Mouse (Mus musculus) kidney, embryonic 14.5 days (tissue): ENCODE results near the gene Lipk. TPM values are rescaled to one million over a fixed set of nuclear protein-coding genes. Genes with fewer than 3 reads are reported as not detected.

Experiments
- ATAC-seq: fragments of 200-750 bp; cut with Nextera tagmentation; 2 replicates; pipeline ENCODE4 v1.8.0; 2017; ENCODE audit warnings: moderate number of reproducible peaks, mild to moderate bottlenecking, moderate TSS enrichment, moderate library complexity; ENCODE audit not compliant: low FRiP score, low TSS enrichment
- H3K27ac ChIP-seq: fragments of 300-500 bp; sonication (generic); 2 replicates; pipeline ENCODE4 v1.5.1; 2014; ENCODE audit warnings: low read depth, mild to moderate bottlenecking, low read length, moderate library complexity, mixed read lengths
- H3K27me3 ChIP-seq: fragments of 300-500 bp; sonication (generic); 2 replicates; pipeline ENCODE4 v1.6.1; 2014; ENCODE audit warnings: mild to moderate bottlenecking, low read length; ENCODE audit not compliant: control insufficient read depth, insufficient read depth
- H3K36me3 ChIP-seq: fragments of 300-500 bp; sonication (generic); 2 replicates; pipeline ENCODE4 v1.6.1; 2014; ENCODE audit warnings: low read length, mixed read lengths; ENCODE audit not compliant: control insufficient read depth, insufficient read depth
- H3K4me1 ChIP-seq: fragments of 300-500 bp; sonication (generic); 2 replicates; pipeline ENCODE4 v1.6.1; 2014; ENCODE audit warnings: low read length, mixed read lengths; ENCODE audit not compliant: control insufficient read depth, insufficient read depth
- H3K4me2 ChIP-seq: fragments of 300-500 bp; sonication (generic); replicated peaks from 2 replicates; pipeline ENCODE4 v1.6.1; 2014; ENCODE audit warnings: low read depth, mild to moderate bottlenecking, low read length
- H3K4me3 ChIP-seq: fragments of 300-500 bp; sonication (generic); 2 replicates; pipeline ENCODE4 v1.5.1; 2014; ENCODE audit warnings: mild to moderate bottlenecking, low read length
- H3K9ac ChIP-seq: fragments of 300-500 bp; sonication (generic); 2 replicates; pipeline ENCODE4 v1.6.1; 2014; ENCODE audit warnings: low read depth, mild to moderate bottlenecking, low read length, moderate library complexity
- H3K9me3 ChIP-seq: fragments of 300-500 bp; sonication (generic); 2 replicates; pipeline ENCODE4 v1.6.1; 2016; ENCODE audit warnings: low read length; ENCODE audit not compliant: control insufficient read depth
- WGBS: fragments of 180-500 bp; shearing (Covaris S2); extraction: QIAGEN DNeasy Blood & Tissue Kit; methylation state at CpG from one replicate; pipeline ENCODE4 v1.1.7; 2014; 5-methylcytosine and 5-hydroxymethylcytosine counted together
- polyA plus RNA-seq: library from polyadenylated mRNA; unstranded; fragments of >200 nt; fragmentation: Nextera tagmentation; extraction: Ambion mirVana; gene quantifications from 2 replicates; pipeline ENCODE4 v1.2.1, GENCODE M21; 2014

Gene Lipk
- polyA plus RNA-seq = not detected in 2 replicates

DNA sequence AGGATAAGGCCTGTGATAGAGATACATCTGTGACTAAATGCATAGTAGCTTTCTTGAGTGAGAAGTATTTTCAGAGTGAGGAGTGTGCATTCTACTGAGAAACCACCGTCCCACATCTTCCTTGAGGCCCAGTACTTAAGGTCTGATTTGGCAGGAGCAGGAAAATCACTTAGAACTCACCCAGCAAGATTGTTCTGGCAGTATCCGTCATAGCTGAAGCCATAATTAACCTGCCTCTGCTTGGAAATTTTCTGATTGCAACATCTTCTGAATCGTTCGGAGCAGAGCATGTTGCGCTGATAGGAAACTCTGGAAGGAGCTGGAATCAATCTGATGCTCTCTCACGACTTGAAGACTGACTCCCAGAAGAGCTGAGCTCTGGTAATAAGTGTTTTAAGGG lies at the start of gene Lipk:
TSS of gene Lipk (plus strand) at position 289 of the 400 bp plus-strand sequence.
- 88% methylated on average over 6 of the region's 6 CpGs for WGBS
- Histone ChIP-seq H3K4me2 (no peak within 1 kb of the TSS), H3K4me3 (no peak within 1 kb of the TSS), H3K27me3 (no peaks in the 10 kb centered on the region), H3K27ac (no peak within 1 kb of the TSS), H3K4me1 (no peaks in the 10 kb centered on the region), H3K36me3 (no peaks in the 10 kb centered on the region), H3K9ac (no peak within 1 kb of the TSS), H3K9me3 (no peaks in the 10 kb centered on the region)
- ATAC-seq = no peak

GRCm38 (mm10) chr19:33960887-33961286 lies 47.2 kb upstream of the Lipk start, which contains the start of gene Lipf:
Gene Lipf, plus strand, starts transcription at chr19:33961187.
- H3K4me3 ChIP-seq = no peak within 1 kb of the TSS
- H3K4me2 ChIP-seq = no peak within 1 kb of the TSS
- H3K4me1 ChIP-seq = no peaks in the 10 kb centered on the region
- H3K27ac ChIP-seq = no peak within 1 kb of the TSS
- H3K9ac ChIP-seq = no peak within 1 kb of the TSS
- no peaks in the 10 kb centered on the region for H3K27me3 ChIP-seq
- H3K9me3 ChIP-seq = no peaks in the 10 kb centered on the region
- no peak for ATAC-seq
- no peaks in the 10 kb centered on the region for H3K36me3 ChIP-seq

- Histone ChIP-seq H3K27me3 (no peaks in the 10 kb centered on the region), H3K4me2 (no peak overlapping the region), H3K4me1 (no peaks in the 10 kb centered on the region), H3K36me3 (no peaks in the 10 kb centered on the region), H3K9me3 (no peaks in the 10 kb centered on the region), H3K27ac (no peak overlapping the region), H3K9ac (no peak overlapping the region), H3K4me3 (no peak overlapping the region)
- ATAC-seq = no peak
- whole genome bisulfite sequencing = 53% methylated on average over 3 of the region's 3 CpGs
These were observed 29.1 kb upstream of the Lipk start for GRCm38 (mm10) chr19:33979007-33979406.

DNA sequence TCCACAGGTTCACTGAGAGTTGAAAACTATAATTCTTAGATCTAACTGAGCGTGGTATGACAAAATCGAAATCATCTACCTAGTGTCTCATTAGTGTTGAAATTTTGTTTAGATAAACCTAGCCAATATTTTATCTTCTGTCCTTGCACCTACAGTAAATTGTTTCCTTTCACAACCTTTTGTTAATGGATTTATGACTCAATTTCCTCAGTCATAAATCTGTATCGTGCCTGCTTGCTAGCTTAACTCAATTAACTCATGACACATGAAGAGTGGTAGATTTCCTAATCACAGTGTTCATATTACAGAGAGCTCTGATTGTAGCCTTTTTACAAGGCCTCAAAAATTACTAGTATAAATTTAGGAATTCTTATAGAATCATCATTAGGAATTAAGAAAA lies 25.0 kb upstream of the Lipk start:
- H3K4me3 ChIP-seq = no peak overlapping the region
- no peak for ATAC-seq
- no peak overlapping the region for H3K4me2 ChIP-seq
- H3K4me1 ChIP-seq = no peaks in the 10 kb centered on the region
- H3K27me3 ChIP-seq = no peaks in the 10 kb centered on the region
- no peak overlapping the region for H3K27ac ChIP-seq
- no peaks in the 10 kb centered on the region for H3K36me3 ChIP-seq
- 28% methylated on average over 3 of the region's 3 CpGs for WGBS
- H3K9me3 ChIP-seq = no peaks in the 10 kb centered on the region
- no peak overlapping the region for H3K9ac ChIP-seq

DNA sequence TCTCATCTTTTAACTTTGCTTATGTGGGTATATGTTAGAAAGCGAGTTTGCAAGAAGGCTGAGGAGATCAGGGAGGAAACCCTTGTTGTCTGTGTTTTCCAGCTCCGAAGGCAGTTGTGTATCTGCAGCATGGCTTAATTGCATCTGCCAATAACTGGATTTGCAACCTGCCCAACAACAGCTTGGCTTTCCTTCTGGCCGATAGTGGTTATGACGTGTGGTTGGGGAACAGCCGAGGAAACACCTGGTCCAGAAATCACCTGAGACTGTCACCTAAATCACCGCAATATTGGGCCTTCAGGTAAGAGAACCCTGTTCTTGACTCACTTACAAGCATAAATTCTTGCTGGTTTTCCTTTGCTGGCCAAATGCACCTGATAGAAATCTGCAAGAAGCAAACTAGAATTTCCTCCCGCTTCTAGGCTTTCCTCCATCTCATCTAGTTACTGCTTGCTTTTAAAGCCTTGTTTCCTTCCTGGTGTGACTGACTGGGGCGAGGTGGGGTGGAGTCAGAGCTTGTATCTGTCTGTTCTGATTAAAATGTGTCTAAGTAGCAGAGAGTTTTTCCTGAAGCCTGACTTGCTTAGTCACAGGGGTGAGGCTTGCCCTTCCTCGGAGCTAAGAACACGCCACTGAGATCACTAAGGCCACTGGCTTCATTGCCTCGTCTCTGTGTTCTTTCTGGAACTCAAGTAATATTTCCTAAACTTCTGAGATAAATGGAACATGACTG lies 13.5 kb downstream of the Lipk start:
- H3K27me3 ChIP-seq = no peaks in the 10 kb centered on the region
- H3K4me1 ChIP-seq = no peaks in the 10 kb centered on the region
- 85% methylated on average over 11 of the region's 11 CpGs for WGBS
- no peaks in the 10 kb centered on the region for H3K9me3 ChIP-seq
- no peak overlapping the region for H3K4me3 ChIP-seq
- no peaks in the 10 kb centered on the region for H3K36me3 ChIP-seq
- no peak overlapping the region for H3K27ac ChIP-seq
- no peak for ATAC-seq
- no peak overlapping the region for H3K4me2 ChIP-seq
- H3K9ac ChIP-seq = no peak overlapping the region

DNA sequence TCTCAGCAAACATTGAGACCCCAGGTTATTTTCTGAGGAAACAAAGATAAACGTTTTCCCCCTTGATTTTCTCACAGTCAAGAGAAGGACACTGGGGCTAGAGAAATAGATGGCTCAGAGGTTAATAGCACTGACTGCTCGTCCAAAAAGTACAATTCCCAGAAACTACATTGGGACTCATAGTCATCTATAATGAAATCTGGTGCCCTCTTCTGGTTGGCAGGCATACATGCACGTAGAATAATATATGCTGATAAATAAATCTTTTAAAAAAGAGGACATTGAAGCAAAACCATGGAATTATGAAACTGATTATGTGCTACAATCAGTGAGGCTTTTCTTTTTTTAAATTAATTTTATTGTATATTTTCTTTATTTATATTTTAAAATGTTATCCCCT lies 14.7 kb downstream of the Lipk start:
- no peak overlapping the region for H3K4me2 ChIP-seq
- H3K9ac ChIP-seq = no peak overlapping the region
- H3K36me3 ChIP-seq = no peaks in the 10 kb centered on the region
- H3K27me3 ChIP-seq = no peaks in the 10 kb centered on the region
- no peaks in the 10 kb centered on the region for H3K9me3 ChIP-seq
- ATAC-seq = no peak
- WGBS = 42% methylated on average over 3 of the region's 3 CpGs
- H3K4me3 ChIP-seq = no peak overlapping the region
- H3K27ac ChIP-seq = no peak overlapping the region
- H3K4me1 ChIP-seq = no peaks in the 10 kb centered on the region

DNA sequence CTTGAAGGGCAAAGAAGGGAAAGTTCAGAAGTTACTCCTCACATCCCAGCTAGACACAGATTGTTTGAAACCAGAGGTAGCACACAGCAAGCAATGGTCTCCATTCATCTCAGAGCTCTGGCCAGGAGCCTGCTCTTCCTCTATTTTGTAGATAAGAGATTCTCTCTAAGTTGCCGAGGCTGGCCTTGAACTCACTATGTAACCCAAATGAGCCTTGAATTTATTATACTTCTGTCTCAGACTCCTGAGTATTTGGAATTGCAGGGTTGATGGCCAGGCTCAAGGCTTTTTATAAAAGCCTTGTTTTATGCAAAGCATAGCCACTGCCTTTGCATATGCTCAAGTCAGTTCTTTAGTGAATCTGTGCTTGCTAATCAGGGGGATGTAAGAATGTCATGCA lies 31.6 kb downstream of the Lipk start:
- Histone ChIP-seq H3K4me1 (no peaks in the 10 kb centered on the region), H3K9me3 (no peaks in the 10 kb centered on the region), H3K4me3 (no peak overlapping the region), H3K9ac (no peak overlapping the region), H3K4me2 (no peak overlapping the region), H3K36me3 (no peaks in the 10 kb centered on the region), H3K27ac (no peak overlapping the region), H3K27me3 (no peaks in the 10 kb centered on the region)
- WGBS = 83% methylated on average over 1 of the region's 1 CpGs
- no peak for ATAC-seq

DNA sequence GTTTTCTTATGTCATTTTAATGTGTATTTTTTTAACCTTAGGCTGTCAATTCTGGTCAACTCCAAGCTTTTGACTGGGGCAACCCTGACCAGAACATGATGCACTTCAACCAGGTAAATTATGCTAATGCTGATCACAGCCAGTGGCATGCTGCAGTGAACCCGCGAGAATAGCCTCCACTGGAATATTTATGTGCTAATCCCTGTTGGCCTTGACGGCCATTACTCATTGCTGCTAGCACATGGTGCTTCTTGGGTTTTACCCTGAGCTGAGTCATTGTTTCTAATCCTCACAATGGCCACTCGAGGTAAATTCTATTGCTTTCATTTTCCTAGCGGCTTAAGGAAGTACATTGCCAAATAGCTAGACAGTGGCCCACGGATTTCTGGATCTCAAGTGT lies 34.9 kb downstream of the Lipk start:
- no peak overlapping the region for H3K4me2 ChIP-seq
- H3K4me1 ChIP-seq = no peaks in the 10 kb centered on the region
- no peaks in the 10 kb centered on the region for H3K36me3 ChIP-seq
- no peak for ATAC-seq
- no peak overlapping the region for H3K27ac ChIP-seq
- no peaks in the 10 kb centered on the region for H3K9me3 ChIP-seq
- H3K4me3 ChIP-seq = no peak overlapping the region
- no peaks in the 10 kb centered on the region for H3K27me3 ChIP-seq
- 43% methylated on average over 6 of the region's 6 CpGs for WGBS
- H3K9ac ChIP-seq = no peak overlapping the region

DNA sequence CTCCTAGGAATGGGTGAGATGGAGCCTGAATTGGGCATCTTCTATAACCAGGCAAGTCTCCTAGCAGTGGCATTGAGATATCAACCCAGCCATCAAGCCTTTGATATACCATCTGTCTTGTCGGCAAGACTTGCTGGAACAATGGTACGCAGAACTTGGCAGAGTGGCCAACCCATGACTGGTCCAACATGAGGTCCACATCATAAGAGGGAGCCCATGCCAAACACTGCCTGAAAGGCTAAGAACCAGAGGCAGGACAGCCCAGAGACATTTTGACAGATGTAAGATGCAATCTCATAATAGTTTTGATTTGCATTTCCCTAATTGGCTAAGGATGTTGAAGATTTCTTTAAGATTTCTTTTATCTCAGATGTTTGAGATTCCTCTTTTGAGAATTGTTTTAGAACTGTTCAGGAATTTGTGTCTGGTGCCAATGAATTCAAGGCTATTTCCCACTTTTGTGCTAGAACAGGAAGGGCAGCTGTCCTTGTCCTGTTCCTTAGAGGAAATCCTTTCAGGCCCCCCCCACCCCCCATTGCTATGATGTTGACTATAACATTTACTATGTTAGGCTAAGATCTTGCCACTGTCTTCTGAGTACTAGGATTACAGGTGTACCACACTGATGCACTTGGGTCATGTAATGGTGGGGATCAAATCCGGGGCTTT lies 41.4 kb downstream of the Lipk start:
- Histone ChIP-seq H3K36me3 (no peaks in the 10 kb centered on the region), H3K4me2 (no peak overlapping the region), H3K9ac (no peak overlapping the region), H3K4me3 (no peak overlapping the region), H3K27me3 (no peaks in the 10 kb centered on the region), H3K27ac (no peak overlapping the region), H3K4me1 (no peaks in the 10 kb centered on the region), H3K9me3 (no peaks in the 10 kb centered on the region)
- ATAC-seq = no peak
- 88% methylated on average over 3 of the region's 3 CpGs for WGBS
